Mouse (Mus musculus): ENCODE measurements around the gene Slc25a29. TPM values are rescaled to one million over a fixed set of nuclear protein-coding genes. Genes with fewer than 3 reads are reported as not detected.

Gene Slc25a29
- total RNA-seq, 1 experiment from 2014 or later: 0.78 TPM

GRCm38 (mm10) chr12:108835208-108835839 lies 359 bp downstream of the Slc25a29 start:
- no peak for ATAC-seq (replicated peaks; ENCODE audit: low read depth, poor library complexity, severe bottlenecking)

- no peak for ATAC-seq (replicated peaks; ENCODE audit: low read depth, poor library complexity, severe bottlenecking)
Observed at GRCm38 (mm10) chr12:108834786-108835185, 897 bp downstream of the Slc25a29 start.

GRCm38 (mm10) chr12:108834337-108834736 lies 1.3 kb downstream of the Slc25a29 start:
- no peak for ATAC-seq (replicated peaks; ENCODE audit: low read depth, poor library complexity, severe bottlenecking)

GRCm38 (mm10) chr12:108833408-108833807 lies 2.3 kb downstream of the Slc25a29 start:
- no peak for ATAC-seq (replicated peaks; ENCODE audit: low read depth, poor library complexity, severe bottlenecking)

DNA sequence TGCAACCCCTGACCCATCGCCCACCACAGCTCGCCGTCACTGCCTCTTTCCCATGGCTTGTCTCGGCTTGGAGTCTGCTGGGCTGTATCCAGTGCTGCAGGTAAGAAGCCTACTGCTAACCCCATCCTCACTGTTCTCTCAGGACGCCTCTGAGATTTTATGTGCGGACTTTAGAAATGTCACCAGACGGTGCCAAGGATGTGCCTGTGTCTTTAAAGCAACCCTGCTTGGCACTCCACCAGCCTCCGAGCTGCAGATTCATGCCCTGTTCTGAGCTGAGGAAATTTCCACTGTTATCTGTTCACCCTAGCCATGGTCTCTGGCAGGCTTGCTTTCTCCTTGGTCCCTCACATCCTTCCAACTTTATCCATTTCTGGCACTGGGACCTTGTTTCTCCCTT lies 2.8 kb downstream of the Slc25a29 start:
- ATAC-seq (replicated peaks; ENCODE audit: low read depth, poor library complexity, severe bottlenecking): no peak

- peak; percentile 51 for ATAC-seq (replicated peaks; ENCODE audit: low read depth, poor library complexity, severe bottlenecking)
Observed at GRCm38 (mm10) chr12:108831966-108832643, 3.6 kb downstream of the Slc25a29 start.

DNA sequence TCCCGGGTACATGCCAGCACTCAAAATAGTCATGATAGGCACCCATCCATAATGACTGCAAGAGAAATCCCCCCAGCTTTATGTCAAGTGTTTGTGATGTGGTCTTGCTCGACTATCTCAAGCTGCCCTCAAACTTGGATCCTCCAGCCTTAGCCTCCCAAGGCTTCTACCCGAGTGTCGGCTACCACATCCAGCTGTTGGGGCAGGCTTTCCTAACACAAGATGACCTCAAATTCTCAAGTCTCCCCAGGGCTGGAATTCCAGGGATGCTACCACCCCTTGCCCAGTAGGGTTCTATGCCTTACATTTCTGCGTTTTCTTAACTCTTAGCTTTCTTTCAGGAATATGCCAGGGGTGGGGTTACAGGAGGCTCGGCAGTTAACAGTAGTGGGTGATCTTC lies 5.3 kb downstream of the Slc25a29 start:
- no peak for ATAC-seq (replicated peaks; ENCODE audit: low read depth, poor library complexity, severe bottlenecking)

DNA sequence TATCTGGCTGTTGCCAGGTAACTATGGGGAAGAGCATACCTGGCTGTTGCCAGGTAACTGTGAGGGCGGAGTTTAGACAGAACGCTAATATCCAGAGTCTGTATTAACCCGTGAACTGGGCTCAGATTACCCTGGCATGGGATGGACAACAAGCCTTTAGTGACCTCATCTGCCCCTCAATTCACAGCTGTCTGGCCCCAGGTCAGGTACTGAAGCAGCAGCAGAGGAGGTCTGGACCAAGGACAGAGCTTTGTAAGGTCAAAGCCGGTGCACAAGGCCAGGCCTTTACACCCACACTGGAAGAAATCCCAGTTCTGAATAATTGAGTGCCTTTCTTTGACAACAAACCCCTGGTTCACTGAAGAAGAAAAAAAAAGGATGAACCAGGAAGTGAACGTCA lies 6.0 kb downstream of the Slc25a29 start:
- ATAC-seq (replicated peaks; ENCODE audit: low read depth, poor library complexity, severe bottlenecking): no peak

- ATAC-seq (replicated peaks; ENCODE audit: low read depth, poor library complexity, severe bottlenecking): no peak
Observed at GRCm38 (mm10) chr12:108827641-108828040, 8.0 kb downstream of the Slc25a29 start.

DNA sequence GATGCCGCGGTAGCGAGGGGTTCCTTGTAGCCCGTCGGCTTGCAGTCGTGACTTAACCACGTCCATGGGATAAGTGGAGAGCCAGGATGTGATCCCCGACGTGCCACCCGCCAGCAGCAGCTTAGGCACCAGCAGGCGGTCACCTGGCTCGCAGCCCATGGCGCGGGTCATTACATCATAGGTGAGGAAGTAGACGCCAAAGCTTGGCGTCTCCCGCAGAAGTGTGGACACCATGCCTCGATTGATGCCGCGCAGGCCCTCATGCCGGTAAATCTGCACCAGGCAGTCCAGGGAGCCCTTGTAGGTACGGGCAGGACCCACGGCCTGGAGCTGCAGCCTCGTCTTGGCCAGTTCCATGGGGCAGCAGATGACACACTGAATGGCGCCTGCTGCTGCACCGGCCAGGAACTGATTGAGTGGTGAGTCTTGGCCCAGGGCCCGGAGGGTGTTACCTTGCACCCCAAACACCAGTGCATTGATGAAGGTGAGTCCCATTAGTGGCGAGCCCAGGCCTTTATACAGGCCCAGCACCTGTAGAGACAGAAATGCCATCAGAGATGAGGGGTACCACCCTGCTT lies 8.6 kb downstream of the Slc25a29 start:
- no peak for ATAC-seq (replicated peaks; ENCODE audit: low read depth, poor library complexity, severe bottlenecking)

GRCm38 (mm10) chr12:108826282-108826957 lies 9.3 kb downstream of the Slc25a29 start:
- ATAC-seq (replicated peaks; ENCODE audit: low read depth, poor library complexity, severe bottlenecking): no peak

DNA sequence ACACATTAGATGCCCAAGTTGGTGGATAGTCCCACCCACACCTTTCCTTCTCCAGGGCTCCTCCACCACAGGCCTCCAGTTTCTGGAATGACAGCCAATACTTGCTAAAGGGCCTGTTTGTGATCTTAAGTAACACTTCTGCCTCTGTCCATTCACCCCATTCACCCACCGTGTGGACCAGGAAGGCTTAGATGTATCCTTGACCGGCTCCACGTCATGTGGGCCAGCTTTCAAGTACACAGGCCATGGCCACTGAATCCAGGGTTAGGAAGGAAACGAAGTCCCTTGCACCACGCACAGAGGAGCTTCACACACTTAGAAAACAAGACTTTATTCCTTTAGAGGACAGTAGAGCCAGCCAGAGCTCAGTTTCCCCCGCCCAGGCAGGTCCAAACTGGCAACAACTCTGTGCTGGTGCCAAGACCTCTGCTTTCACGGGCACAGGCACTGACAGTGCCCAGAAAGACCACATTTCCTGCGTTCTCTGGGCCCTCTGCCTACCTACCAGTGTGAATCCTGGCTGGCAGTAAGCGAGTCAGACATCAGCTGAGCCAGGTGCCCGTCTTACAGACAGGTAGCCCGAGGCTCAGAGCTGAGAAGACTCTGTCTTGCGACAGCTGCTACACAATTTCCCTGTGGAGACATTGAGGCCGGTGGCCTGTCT lies 10.0 kb downstream of the Slc25a29 start:
- no peak for ATAC-seq (replicated peaks; ENCODE audit: low read depth, poor library complexity, severe bottlenecking)

GRCm38 (mm10) chr12:108824225-108824874 lies 11.3 kb downstream of the Slc25a29 start:
- no peak for ATAC-seq (replicated peaks; ENCODE audit: low read depth, poor library complexity, severe bottlenecking)

DNA sequence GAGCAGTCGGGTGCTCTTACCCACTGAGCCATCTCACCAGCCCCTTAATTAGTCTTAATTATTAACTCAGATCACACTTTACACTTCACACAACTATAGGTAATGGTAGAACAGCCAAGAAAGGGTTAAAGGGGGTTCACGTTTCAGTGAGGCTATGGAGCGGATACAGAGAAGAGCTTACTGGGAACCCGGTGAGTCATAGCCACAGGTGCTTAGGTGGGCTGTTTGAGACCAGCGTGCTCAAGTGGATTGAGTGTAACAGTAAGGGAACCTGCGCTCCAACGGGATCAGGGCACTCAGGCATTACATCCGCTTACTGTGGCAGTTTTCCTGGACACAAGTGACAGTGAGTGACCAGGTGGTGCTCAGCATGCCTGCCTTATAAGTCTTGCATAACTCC lies 12.6 kb downstream of the Slc25a29 start:
- ATAC-seq (replicated peaks; ENCODE audit: low read depth, poor library complexity, severe bottlenecking): no peak

DNA sequence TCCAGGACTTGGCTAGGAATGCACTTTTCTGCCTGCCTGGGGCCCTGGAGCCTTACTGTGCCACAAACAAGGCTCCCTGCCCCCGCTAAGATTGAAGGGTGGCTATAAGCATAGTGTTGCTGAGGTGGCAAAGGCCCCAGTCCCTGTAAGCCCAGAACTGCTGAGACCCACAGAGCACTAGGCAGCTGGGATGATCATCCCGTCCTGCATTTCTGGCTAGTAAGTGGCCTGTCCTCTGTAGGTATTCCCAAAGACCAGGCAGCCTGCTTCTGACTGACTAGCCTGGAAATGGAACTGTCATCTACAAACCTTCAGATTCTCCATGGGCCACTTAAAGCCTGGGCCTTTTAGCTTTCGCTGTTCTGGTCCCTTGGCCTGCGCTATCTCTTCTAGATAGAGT lies 15.2 kb downstream of the Slc25a29 start:
- ATAC-seq (replicated peaks; ENCODE audit: low read depth, poor library complexity, severe bottlenecking): no peak

DNA sequence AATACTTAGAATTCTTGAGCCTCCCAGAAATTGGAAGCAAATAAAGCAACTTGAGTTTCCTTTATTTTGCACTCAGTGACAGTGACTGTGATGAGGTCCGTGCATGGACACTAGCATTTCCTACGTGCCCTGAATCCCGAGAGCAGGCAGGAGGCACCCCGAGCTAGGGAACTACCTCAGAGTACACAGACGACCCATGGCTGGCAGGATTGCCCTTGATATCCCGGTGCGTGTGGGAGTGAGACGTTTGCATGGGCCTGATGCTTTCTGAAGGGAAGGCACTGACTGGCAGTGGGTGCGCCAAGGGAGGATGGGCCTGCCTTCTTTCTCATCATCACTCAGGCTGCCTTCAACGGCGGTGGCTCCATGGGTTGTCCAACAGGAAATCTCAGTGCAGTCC lies 19.1 kb downstream of the Slc25a29 start:
- ATAC-seq (replicated peaks; ENCODE audit: low read depth, poor library complexity, severe bottlenecking): no peak

DNA sequence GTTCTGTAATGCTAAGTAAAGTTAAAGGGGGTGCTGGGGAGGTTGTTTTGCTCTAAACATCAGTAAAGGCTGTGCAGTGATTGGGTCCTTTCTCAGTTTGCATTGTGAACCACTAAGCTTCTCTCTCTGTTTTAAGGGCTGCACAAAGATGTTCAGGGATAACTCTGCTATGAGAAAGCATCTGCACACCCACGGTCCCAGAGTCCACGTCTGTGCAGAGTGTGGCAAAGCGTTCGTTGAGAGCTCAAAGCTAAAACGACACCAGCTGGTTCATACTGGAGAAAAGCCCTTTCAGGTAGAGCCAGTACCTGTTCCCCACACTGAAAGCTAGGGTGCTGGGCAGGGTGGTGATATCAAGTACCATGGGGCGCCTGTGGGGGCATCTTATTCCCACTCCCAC lies 21.2 kb downstream of the Slc25a29 start:
- ATAC-seq (replicated peaks; ENCODE audit: low read depth, poor library complexity, severe bottlenecking): no peak

DNA sequence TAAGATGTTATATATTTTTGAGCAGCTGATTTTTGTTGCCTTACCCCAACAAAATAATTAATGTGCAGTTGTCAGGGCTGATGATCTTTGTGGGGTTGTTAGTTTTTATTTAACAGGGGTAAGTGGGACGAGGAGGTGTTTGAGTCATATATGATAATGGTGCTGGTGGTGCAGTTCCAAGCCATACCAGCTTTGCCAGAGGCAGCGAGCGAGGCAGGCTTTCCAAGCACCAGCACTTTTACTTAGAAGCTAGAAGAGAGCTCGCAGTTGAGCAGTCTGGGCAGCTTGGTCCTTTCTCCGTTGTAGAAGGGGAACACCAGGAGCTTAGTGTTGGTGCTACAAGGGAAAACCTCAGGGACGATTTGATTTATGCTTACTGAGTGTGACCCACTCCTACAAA lies 23.2 kb downstream of the Slc25a29 start:
- no peak for ATAC-seq (replicated peaks; ENCODE audit: low read depth, poor library complexity, severe bottlenecking)

DNA sequence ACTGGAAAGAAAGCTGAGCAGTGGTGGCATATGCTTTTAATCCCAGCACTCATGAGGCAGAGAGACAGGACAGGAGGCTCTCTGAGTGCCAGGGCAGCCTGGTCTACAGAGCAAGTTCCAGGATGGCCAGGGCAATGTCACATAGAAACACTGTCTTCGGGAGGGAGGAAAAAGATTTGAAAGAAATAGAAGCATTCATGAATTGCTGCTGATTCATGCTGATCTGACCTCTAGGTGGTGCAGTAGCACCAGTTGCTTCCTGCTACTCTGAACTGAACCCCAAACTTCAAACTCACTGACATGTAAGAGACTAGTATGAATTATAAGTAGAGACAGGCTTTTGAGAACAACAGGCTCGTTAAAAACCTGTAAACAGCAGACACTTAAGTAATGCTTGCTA lies 24.6 kb downstream of the Slc25a29 start:
- peak; percentile 74 for ATAC-seq (replicated peaks; ENCODE audit: low read depth, poor library complexity, severe bottlenecking)

DNA sequence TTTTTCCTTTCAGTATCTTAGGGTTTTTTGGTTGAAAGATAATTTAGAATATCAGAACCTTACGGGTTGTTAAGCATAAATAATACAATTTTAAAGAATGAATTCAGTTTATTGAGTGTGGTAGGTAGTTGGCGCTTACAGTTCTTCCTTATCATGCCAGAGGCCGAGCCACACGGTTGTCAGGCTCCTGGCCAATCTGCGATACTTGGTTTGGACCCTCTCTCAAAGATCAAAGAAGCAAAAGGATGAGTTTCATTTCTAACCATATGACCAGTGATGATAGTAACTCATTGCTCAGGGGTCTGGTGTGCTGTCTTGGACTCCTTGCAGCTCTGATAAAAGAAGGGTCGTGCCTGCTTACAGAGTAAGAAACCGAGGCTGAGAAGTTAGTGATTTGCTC lies 25.4 kb downstream of the Slc25a29 start:
- peak; percentile 38; the same call in 1 of the 2 replicates for ATAC-seq (replicated peaks; ENCODE audit: low read depth, poor library complexity, severe bottlenecking)
